Mouse (Mus musculus) ES-E14 (cell line): ENCODE data around the gene Lrmp.

Source experiments
- CHD2 ChIP-seq: IDR thresholded peaks from 2 replicates; pipeline ENCODE4 v1.6.1; 2014; ENCODE audit warnings: mild to moderate bottlenecking, low read depth, low read length, inconsistent platforms
- HCFC1 ChIP-seq: IDR thresholded peaks from 2 replicates; pipeline ENCODE4 v1.6.1; 2012; ENCODE audit warnings: low read length, inconsistent platforms, borderline replicate concordance; ENCODE audit not compliant: insufficient read depth
- MAFK ChIP-seq: IDR thresholded peaks from 2 replicates; pipeline ENCODE4 v1.6.1; 2014; ENCODE audit warnings: mild to moderate bottlenecking, low read depth, low read length, inconsistent platforms; ENCODE audit not compliant: insufficient read depth
- ZC3H11A ChIP-seq: IDR thresholded peaks from 2 replicates; pipeline ENCODE4 v1.6.1; 2012; ENCODE audit warnings: low read depth, mild to moderate bottlenecking, inconsistent platforms, low read length, borderline replicate concordance
- ZNF384 ChIP-seq: IDR thresholded peaks from 2 replicates; pipeline ENCODE4 v1.6.1; 2012; ENCODE audit warnings: low read depth, low read length, inconsistent platforms

DNA sequence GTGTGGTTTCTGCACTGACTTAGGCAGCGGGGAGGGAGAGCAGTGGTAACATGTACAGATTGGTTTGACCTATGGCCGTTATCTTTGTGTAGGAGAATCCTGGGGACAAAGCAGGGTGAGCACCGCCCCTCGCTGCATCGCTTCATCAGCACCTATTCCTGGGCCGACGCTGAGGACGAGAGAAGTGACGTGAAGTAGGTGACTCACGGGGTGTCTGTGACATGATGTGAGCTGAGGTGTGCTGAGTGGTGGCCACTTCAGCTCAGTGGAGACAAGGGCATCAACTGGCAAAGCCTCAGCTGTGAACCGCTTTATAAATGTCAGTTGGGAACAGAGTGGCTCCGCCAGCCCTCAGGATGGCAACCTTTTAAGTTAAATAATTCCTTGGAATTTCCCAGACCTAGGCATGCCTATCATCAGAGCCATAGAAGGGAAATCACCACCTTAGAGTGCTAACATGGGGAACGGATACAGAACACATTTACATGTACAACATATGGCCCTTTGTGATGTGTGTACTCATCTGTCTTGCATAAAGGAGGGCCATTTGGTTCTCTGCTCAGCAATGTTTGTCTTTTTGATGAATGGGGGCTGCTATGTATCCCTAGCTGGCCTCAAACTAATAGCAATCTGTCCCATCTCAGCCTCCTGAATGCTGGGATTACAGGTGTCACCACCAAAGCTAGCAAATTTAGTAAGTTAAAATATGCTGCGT, 56.6 kb downstream of the Lrmp start:
- no peak for TF ChIP-seq HCFC1
- no peak for TF ChIP-seq CHD2
- TF ChIP-seq ZC3H11A, result no peak
- TF ChIP-seq MAFK, result no peak
- no peak for TF ChIP-seq ZNF384
